Mouse (Mus musculus): ENCODE measurements at regions not wholly inside any gene's neighbourhood (a gene's known extent, or its start where the extent isn't known, plus 50 kb on each side); places are given as distances from the start of the nearest gene placed in this dataset.

- no peak for DNase-seq (ENCODE audit: low spot score)
Observed at GRCm38 (mm10) chr13:116795041-116795440, 230.3 kb downstream of the Parp8 start.

GRCm38 (mm10) chr13:116781616-116782015 is 243.7 kb downstream of the Parp8 start:
- DNase-seq (ENCODE audit: low spot score) = no peak

- DNase-seq (ENCODE audit: low spot score) = no peak
Observed at GRCm38 (mm10) chr13:116765491-116765890, 259.8 kb downstream of the Parp8 start.

- no peak for DNase-seq (ENCODE audit: low spot score)
Observed at GRCm38 (mm10) chr13:116759912-116760311, 265.4 kb downstream of the Parp8 start.

GRCm38 (mm10) chr13:116740825-116741224 is 284.5 kb downstream of the Parp8 start:
- no peak for DNase-seq (ENCODE audit: low spot score)

- DNase-seq (ENCODE audit: low spot score) = no peak
Observed at GRCm38 (mm10) chr13:116723361-116724153, 301.8 kb downstream of the Parp8 start.

- DNase-seq (ENCODE audit: low spot score) = peak; percentile 67
Observed at GRCm38 (mm10) chr13:116714809-116715208, 310.5 kb downstream of the Parp8 start.

- peak; percentile 87 for DNase-seq (ENCODE audit: low spot score)
Observed at GRCm38 (mm10) chr13:116711866-116712593, 313.3 kb downstream of the Parp8 start.

- DNase-seq (ENCODE audit: low spot score) = no peak
Observed at GRCm38 (mm10) chr13:116711148-116711865, 314.0 kb downstream of the Parp8 start.

- DNase-seq (ENCODE audit: low spot score) = no peak
Observed at GRCm38 (mm10) chr13:116709671-116710070, 315.7 kb downstream of the Parp8 start.

- DNase-seq (ENCODE audit: low spot score) = no peak
Observed at GRCm38 (mm10) chr13:116708846-116709245, 316.5 kb downstream of the Parp8 start.

- no peak for DNase-seq (ENCODE audit: low spot score)
Observed at GRCm38 (mm10) chr13:116708456-116708780, 316.9 kb downstream of the Parp8 start.

- no peak for DNase-seq (ENCODE audit: low spot score)
Observed at GRCm38 (mm10) chr13:116707621-116708455, 317.5 kb downstream of the Parp8 start.

- no peak for DNase-seq (ENCODE audit: low spot score)
Observed at GRCm38 (mm10) chr13:116706401-116707330, 318.7 kb downstream of the Parp8 start.

- DNase-seq (ENCODE audit: low spot score) = no peak
Observed at GRCm38 (mm10) chr13:116705611-116706386, 319.5 kb downstream of the Parp8 start.

- no peak for DNase-seq (ENCODE audit: low spot score)
Observed at GRCm38 (mm10) chr13:116688714-116689113, 336.6 kb downstream of the Parp8 start.

All from adipocyte (in vitro differentiated cells).